Mouse (Mus musculus) liver, embryonic 12.5 days (tissue): ENCODE data around the gene Zbp1. TPM values are rescaled to one million over a fixed set of nuclear protein-coding genes. Genes with fewer than 3 reads are reported as not detected.

Experiments used
- ATAC-seq: fragments of 200-750 bp; cut with Nextera tagmentation; 2 replicates; pipeline ENCODE4 v1.8.0; 2017; ENCODE audit warnings: moderate number of reproducible peaks, mild to moderate bottlenecking, moderate library complexity
- H3K27ac ChIP-seq: fragments of 300-500 bp; sonication (generic); 2 replicates; pipeline ENCODE4 v1.5.1; 2016; ENCODE audit warnings: mild to moderate bottlenecking
- H3K27me3 ChIP-seq: fragments of 300-500 bp; sonication (generic); replicated peaks from 2 replicates; pipeline ENCODE4 v1.6.1; 2016; ENCODE audit warnings: mild to moderate bottlenecking, moderate library complexity
- H3K36me3 ChIP-seq: fragments of 300-500 bp; sonication (generic); 2 replicates; pipeline ENCODE4 v1.6.1; 2016; ENCODE audit warnings: mild to moderate bottlenecking, moderate library complexity
- H3K4me1 ChIP-seq: fragments of 300-500 bp; sonication (generic); 2 replicates; pipeline ENCODE4 v1.6.1; 2016
- H3K4me2 ChIP-seq: fragments of 300-500 bp; sonication (generic); 2 replicates; pipeline ENCODE4 v1.6.1; 2016; ENCODE audit warnings: mild to moderate bottlenecking, moderate library complexity
- H3K4me3 ChIP-seq: fragments of 300-500 bp; sonication (generic); 2 replicates; pipeline ENCODE4 v1.5.1; 2016; ENCODE audit warnings: mild to moderate bottlenecking, moderate library complexity
- H3K9ac ChIP-seq: fragments of 300-500 bp; sonication (generic); 2 replicates; pipeline ENCODE4 v1.6.1; 2016; ENCODE audit warnings: mild to moderate bottlenecking, moderate library complexity
- H3K9me3 ChIP-seq: fragments of 300-500 bp; sonication (generic); replicated peaks from 2 replicates; pipeline ENCODE4 v1.6.1; 2016; ENCODE audit warnings: mild to moderate bottlenecking, moderate library complexity
- WGBS: fragments of 180-500 bp; shearing (Covaris S2); methylation state at CpG from one replicate; pipeline ENCODE4 v1.1.7; 2016; ENCODE audit not compliant: insufficient replicate concordance; 5-methylcytosine and 5-hydroxymethylcytosine counted together
- polyA plus RNA-seq: library from polyadenylated mRNA; unstranded; fragments of >200 nt; fragmentation: Nextera tagmentation; extraction: Ambion mirVana; gene quantifications from 2 replicates; pipeline ENCODE4 v1.2.1, GENCODE M21; 2016

Zbp1 gene
- polyA plus RNA-seq, 1 experiment from 2014 or later = 0.21 TPM

GRCm38 (mm10) chr2:173255810-173256551 lies 37.3 kb upstream of the Zbp1 start:
- no peak for ATAC-seq
- no peak overlapping the region for H3K4me2 ChIP-seq

DNA sequence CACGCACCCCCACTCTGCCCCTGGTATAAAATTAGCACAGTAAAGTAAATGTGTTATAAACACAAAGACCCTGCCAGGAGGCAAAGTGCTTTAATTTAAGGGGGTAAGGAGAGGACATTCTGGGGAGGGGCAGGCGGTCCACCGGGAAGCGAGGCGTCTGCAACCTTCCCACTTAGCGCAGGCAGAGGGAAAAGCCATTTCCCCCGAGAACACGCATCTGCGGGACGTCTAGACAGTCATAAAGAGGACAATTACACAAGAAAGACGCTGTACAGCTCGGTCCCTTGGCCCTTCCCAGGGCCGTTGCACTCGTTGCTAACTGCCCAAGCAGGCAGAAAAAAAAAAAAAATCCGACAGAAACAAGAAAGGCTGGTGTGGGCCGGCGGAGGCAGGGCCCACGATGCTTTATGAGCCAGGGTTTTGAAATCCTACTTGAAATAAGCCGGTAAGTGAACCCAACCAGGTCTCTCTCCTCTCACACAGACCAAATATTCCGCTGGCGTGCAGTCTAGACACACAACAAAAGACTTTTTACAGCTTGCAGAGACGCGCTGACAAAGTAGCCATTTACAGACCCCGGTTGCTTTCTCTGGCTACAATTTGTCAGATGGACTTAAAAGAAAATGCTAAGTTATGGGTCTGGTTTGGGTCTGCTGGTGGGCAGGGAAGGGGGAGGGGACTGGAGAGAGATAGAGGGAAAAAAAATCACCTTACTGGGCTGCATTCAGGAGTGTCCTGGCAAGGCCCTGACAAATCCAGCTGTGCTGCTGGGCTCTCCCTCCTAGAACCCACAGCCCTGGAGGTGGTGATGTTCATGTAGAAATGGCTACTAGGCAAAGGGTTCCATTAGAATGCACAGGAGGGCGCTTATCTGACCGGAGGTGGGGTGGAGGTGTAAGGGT lies 35.3 kb upstream of the Zbp1 start:
- WGBS = 52% methylated on average over 26 of the region's 26 CpGs
- no peak for ATAC-seq
- H3K9me3 ChIP-seq = no peaks in the 10 kb centered on the region
- H3K27me3 ChIP-seq = peaks cover 22% of the 10 kb centered on the region
- no peak overlapping the region for H3K4me3 ChIP-seq
- no peaks in the 10 kb centered on the region for H3K4me1 ChIP-seq
- no peak overlapping the region for H3K9ac ChIP-seq
- no peak overlapping the region for H3K4me2 ChIP-seq
- no peaks in the 10 kb centered on the region for H3K36me3 ChIP-seq
- no peak overlapping the region for H3K27ac ChIP-seq

More at GRCm38 (mm10) chr2:173255810-173256551, 37.3 kb upstream of the Zbp1 start:
- Histone ChIP-seq H3K9me3 (no peaks in the 10 kb centered on the region), H3K36me3 (no peaks in the 10 kb centered on the region), H3K4me3 (no peak overlapping the region), H3K27ac (no peak overlapping the region), H3K27me3 (peaks cover 21% of the 10 kb centered on the region), H3K9ac (no peak overlapping the region), H3K4me1 (no peaks in the 10 kb centered on the region)
- WGBS = 53% methylated on average over 7 of the region's 7 CpGs

DNA sequence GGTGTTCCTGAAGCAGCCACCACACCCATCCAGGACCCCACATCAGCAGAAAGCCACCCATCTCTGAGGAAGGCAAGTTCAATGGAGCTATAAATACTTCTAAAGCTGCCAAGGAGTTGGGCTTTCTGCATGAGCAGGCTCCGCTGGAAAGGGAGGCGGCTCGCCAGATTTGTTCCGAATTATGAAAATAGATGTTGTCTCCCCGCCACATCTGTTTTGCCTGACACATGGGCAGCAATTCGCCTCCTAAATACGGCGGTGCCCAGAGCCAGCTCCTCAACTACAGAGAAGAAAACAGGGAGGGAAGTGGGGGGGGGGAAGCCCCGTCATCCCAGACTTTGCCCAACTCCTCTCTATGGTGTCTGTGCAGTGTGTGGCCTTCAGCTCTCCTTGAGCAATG lies 33.0 kb upstream of the Zbp1 start:
- no peaks in the 10 kb centered on the region for H3K9me3 ChIP-seq
- no peak overlapping the region for H3K4me3 ChIP-seq
- no peak overlapping the region for H3K9ac ChIP-seq
- no peak overlapping the region for H3K4me2 ChIP-seq
- no peaks in the 10 kb centered on the region for H3K36me3 ChIP-seq
- no peak for ATAC-seq
- 66% methylated on average over 9 of the region's 9 CpGs for WGBS
- H3K4me1 ChIP-seq = no peaks in the 10 kb centered on the region
- H3K27me3 ChIP-seq = peaks cover 38% of the 10 kb centered on the region
- no peak overlapping the region for H3K27ac ChIP-seq

GRCm38 (mm10) chr2:173251133-173251532 lies 32.4 kb upstream of the Zbp1 start:
- ATAC-seq = no peak
- H3K27me3 ChIP-seq = peaks cover 42% of the 10 kb centered on the region
- H3K4me2 ChIP-seq = no peak overlapping the region
- H3K9me3 ChIP-seq = no peaks in the 10 kb centered on the region
- H3K9ac ChIP-seq = no peak overlapping the region
- H3K4me3 ChIP-seq = no peak overlapping the region
- WGBS = 45% methylated on average over 7 of the region's 7 CpGs
- H3K4me1 ChIP-seq = no peaks in the 10 kb centered on the region
- no peak overlapping the region for H3K27ac ChIP-seq
- no peaks in the 10 kb centered on the region for H3K36me3 ChIP-seq

- H3K4me1 ChIP-seq = no peaks in the 10 kb centered on the region
- peaks cover 44% of the 10 kb centered on the region for H3K27me3 ChIP-seq
- H3K4me2 ChIP-seq = no peak overlapping the region
- H3K9me3 ChIP-seq = no peaks in the 10 kb centered on the region
- H3K36me3 ChIP-seq = no peaks in the 10 kb centered on the region
- no peak overlapping the region for H3K9ac ChIP-seq
- H3K4me3 ChIP-seq = no peak overlapping the region
- 8% methylated on average over 2 of the region's 2 CpGs for WGBS
- ATAC-seq = no peak
- H3K27ac ChIP-seq = no peak overlapping the region
Observed at GRCm38 (mm10) chr2:173250411-173250810, 31.7 kb upstream of the Zbp1 start.

DNA sequence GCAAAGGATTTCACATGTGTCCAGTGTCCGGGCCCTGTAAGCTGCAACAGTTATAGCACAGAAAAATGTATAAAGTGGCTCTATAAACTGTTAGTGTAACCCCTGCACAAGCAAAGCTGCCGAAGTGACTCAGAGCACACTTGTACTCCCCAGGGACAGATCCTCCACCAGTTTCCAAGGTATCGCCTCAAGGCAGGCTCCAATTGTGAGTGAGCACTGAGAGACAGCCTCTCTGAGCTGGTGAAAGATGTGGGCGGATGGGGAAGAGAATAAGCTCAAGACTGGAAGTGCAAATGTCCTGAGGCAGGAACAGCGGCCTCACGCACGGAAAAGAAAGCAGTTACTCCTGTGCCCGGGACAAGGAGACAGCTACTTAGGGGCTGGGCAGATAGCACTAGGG lies 31.2 kb upstream of the Zbp1 start:
- Histone ChIP-seq H3K27ac (no peak overlapping the region), H3K9ac (no peak overlapping the region), H3K4me1 (no peaks in the 10 kb centered on the region), H3K27me3 (peaks cover 48% of the 10 kb centered on the region), H3K36me3 (no peaks in the 10 kb centered on the region), H3K4me3 (no peak overlapping the region), H3K9me3 (no peaks in the 10 kb centered on the region), H3K4me2 (no peak overlapping the region)
- 63% methylated on average over 8 of the region's 8 CpGs for WGBS
- no peak for ATAC-seq

GRCm38 (mm10) chr2:173249386-173249785 lies 30.7 kb upstream of the Zbp1 start:
- no peaks in the 10 kb centered on the region for H3K9me3 ChIP-seq
- H3K9ac ChIP-seq = no peak overlapping the region
- no peak overlapping the region for H3K4me3 ChIP-seq
- no peaks in the 10 kb centered on the region for H3K4me1 ChIP-seq
- 37% methylated on average over 3 of the region's 3 CpGs for WGBS
- ATAC-seq = no peak
- peaks cover 48% of the 10 kb centered on the region for H3K27me3 ChIP-seq
- no peak overlapping the region for H3K27ac ChIP-seq
- H3K36me3 ChIP-seq = no peaks in the 10 kb centered on the region
- H3K4me2 ChIP-seq = no peak overlapping the region

DNA sequence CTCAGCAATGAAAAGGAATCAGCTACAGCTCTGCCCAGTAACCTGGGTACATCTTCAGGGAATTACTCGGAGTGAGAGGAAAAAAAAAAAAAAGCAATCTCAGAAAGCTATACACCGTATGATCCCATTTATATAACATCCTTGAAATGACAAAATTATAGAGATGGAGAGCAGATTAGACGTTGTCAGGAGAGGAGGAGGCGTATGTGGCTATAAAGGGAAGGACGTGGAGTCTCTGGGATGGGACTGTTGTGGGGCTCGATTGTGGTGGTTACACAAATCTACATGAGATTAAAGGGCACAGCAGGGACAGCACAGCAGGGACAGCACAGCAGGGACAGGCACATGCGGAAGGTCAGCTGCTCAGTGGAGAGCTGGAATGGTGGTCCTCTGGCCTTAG lies 30.1 kb upstream of the Zbp1 start:
- Histone ChIP-seq H3K4me1 (no peaks in the 10 kb centered on the region), H3K9ac (no peak overlapping the region), H3K27ac (no peak overlapping the region), H3K27me3 (peaks cover 50% of the 10 kb centered on the region), H3K9me3 (no peaks in the 10 kb centered on the region), H3K36me3 (no peaks in the 10 kb centered on the region), H3K4me3 (no peak overlapping the region), H3K4me2 (no peak overlapping the region)
- 53% methylated on average over 7 of the region's 7 CpGs for WGBS
- no peak for ATAC-seq

GRCm38 (mm10) chr2:173247911-173248310 lies 29.2 kb upstream of the Zbp1 start:
- ATAC-seq = no peak
- no peaks in the 10 kb centered on the region for H3K9me3 ChIP-seq
- H3K27ac ChIP-seq = no peak overlapping the region
- no peak overlapping the region for H3K4me3 ChIP-seq
- peaks cover 53% of the 10 kb centered on the region for H3K27me3 ChIP-seq
- H3K36me3 ChIP-seq = no peaks in the 10 kb centered on the region
- no peaks in the 10 kb centered on the region for H3K4me1 ChIP-seq
- WGBS = 17% methylated on average over 2 of the region's 2 CpGs
- no peak overlapping the region for H3K9ac ChIP-seq
- no peak overlapping the region for H3K4me2 ChIP-seq

GRCm38 (mm10) chr2:173247197-173247596 lies 28.5 kb upstream of the Zbp1 start:
- WGBS = 23% methylated on average over 2 of the region's 2 CpGs
- no peak overlapping the region for H3K4me2 ChIP-seq
- no peaks in the 10 kb centered on the region for H3K9me3 ChIP-seq
- H3K4me3 ChIP-seq = no peak overlapping the region
- H3K27me3 ChIP-seq = peaks cover 50% of the 10 kb centered on the region
- ATAC-seq = no peak
- no peak overlapping the region for H3K9ac ChIP-seq
- no peaks in the 10 kb centered on the region for H3K4me1 ChIP-seq
- no peak overlapping the region for H3K27ac ChIP-seq
- no peaks in the 10 kb centered on the region for H3K36me3 ChIP-seq

DNA sequence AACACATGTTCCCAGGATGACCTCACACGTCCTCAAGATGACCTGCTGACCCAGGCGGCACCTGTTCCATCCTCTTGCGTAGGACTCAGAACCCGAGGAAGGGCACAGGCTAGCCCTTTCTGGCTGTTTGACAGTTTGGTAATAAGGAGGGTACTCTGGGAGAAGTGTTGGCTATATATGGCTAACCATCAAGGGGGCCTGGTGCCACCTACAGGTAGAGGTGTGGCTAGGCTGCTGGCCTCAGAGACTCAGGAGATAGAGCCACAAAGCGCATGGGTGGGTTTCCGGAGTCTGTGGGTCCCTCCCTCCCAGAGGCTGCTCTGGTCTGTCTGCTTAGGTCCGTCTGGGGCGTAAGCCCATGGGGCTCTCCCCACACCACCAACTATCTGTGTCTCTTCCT lies 28.0 kb upstream of the Zbp1 start:
- no peak overlapping the region for H3K4me3 ChIP-seq
- H3K9ac ChIP-seq = no peak overlapping the region
- H3K27me3 ChIP-seq = peaks cover 50% of the 10 kb centered on the region
- no peak overlapping the region for H3K27ac ChIP-seq
- 50% methylated on average over 8 of the region's 8 CpGs for WGBS
- H3K4me2 ChIP-seq = no peak overlapping the region
- no peaks in the 10 kb centered on the region for H3K4me1 ChIP-seq
- H3K36me3 ChIP-seq = no peaks in the 10 kb centered on the region
- no peak for ATAC-seq
- no peaks in the 10 kb centered on the region for H3K9me3 ChIP-seq

DNA sequence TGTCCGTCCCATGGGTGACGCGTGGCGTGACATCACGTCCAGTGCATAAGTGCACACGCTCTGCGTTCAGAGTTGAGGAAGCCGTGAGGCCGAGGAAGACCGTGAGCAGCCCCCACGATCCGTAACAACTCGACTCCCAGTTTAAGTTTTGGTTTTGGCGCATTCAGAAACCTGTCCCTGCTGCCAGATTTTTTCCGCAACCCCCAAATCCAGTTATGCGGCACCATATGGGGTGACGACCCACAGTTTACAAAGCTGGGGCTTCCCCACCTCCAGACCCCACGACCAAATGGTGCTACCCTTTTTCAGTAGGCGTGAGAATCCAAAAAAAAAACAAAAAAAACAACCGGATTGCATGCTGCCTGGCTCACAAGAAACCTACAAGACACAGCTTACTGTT lies 26.5 kb upstream of the Zbp1 start:
- no peaks in the 10 kb centered on the region for H3K9me3 ChIP-seq
- H3K36me3 ChIP-seq = no peaks in the 10 kb centered on the region
- H3K27me3 ChIP-seq = peaks cover 45% of the 10 kb centered on the region; the same call in 1 of the 2 replicates
- no peak overlapping the region for H3K27ac ChIP-seq
- WGBS = 73% methylated on average over 20 of the region's 20 CpGs
- H3K4me1 ChIP-seq = no peaks in the 10 kb centered on the region
- H3K9ac ChIP-seq = no peak overlapping the region
- H3K4me2 ChIP-seq = no peak overlapping the region
- no peak overlapping the region for H3K4me3 ChIP-seq
- no peak for ATAC-seq
